Comparison of ENCODE assay signal across 20 mouse cellular contexts in genomic region chr16:11500061-11500460, GRCm38 (mm10).
DNase-seq lines count a peak whose midpoint lies in the region; ATAC-seq and TF ChIP-seq lines count a peak whose summit lies in the region.
"Had no signal": no experiment of that assay in that cellular context is flagged by ENCODE, and none has a peak within 500 bp of the region (broad histone marks: within the 10 kb centered on the region; RNA-seq: fewer than 3 reads in every experiment).

No protein-coding gene starts in this region.

- no peak for DNase-seq in heart, embryonic 10.5 days (ENCODE audit: low spot score)
- DNase-seq in heart, postnatal 10 days: no peak
- DNase-seq in midbrain, postnatal 0 days (ENCODE audit: low spot score): peak; percentile 19
- DNase-seq in midbrain, embryonic 11.5 days (ENCODE audit: low spot score, missing footprints): no peak
- peak; percentile 27 for DNase-seq in brain, adult 2 months (ENCODE audit: low read depth, low spot score)
- no peak for DNase-seq in embryo, embryonic 10.5 days (ENCODE audit: low spot score)
- DNase-seq: adrenal gland, adult 8-10 months; adrenal gland, postnatal 36 days; cerebellum, adult 11 months; cerebellum, adult 8-10 months; cerebellum, postnatal 14 days; gastrocnemius, postnatal 36 days; heart, adult 18-20 months; kidney, adult 11 months had no signal

- no peak for ATAC-seq in heart, embryonic 11.5 days (replicated peaks; ENCODE audit: insufficient number of reproducible peaks, low FRiP score, low TSS enrichment)
- no peak for ATAC-seq in heart, embryonic 15.5 days (replicated peaks; ENCODE audit: insufficient number of reproducible peaks, insufficient read depth, low FRiP score, low read depth)
- ATAC-seq in midbrain, postnatal 0 days (ENCODE audit: low FRiP score): no peak
- no peak for ATAC-seq in midbrain, embryonic 11.5 days (ENCODE audit: low FRiP score)
- ATAC-seq: forebrain, embryonic 14.5 days; hindbrain, postnatal 0 days had no signal

- no peak overlapping the region for H3K9ac ChIP-seq in heart, embryonic 11.5 days (ENCODE audit: low read depth, low read length)
- H3K9ac ChIP-seq in heart, embryonic 15.5 days: no peak overlapping the region
- H3K9ac ChIP-seq in midbrain, postnatal 0 days (replicated peaks; ENCODE audit: low read length, poor library complexity, severe bottlenecking): no peak overlapping the region
- no peak overlapping the region for H3K9ac ChIP-seq in midbrain, embryonic 11.5 days (ENCODE audit: low read length)
- H3K9ac ChIP-seq: embryonic facial prominence, embryonic 13.5 days; hindbrain, embryonic 13.5 days had no signal

- peaks cover 74% of the 10 kb centered on the region for H3K4me1 ChIP-seq in heart, embryonic 10.5 days
- peaks cover 36% of the 10 kb centered on the region for H3K4me1 ChIP-seq in heart, embryonic 11.5 days (ENCODE audit: control insufficient read depth, insufficient read depth, low read length)
- peaks cover 42% of the 10 kb centered on the region for H3K4me1 ChIP-seq in heart, embryonic 15.5 days (replicated peaks)
- H3K4me1 ChIP-seq in midbrain, postnatal 0 days (ENCODE audit: insufficient read depth, low read length): peaks cover 5% of the 10 kb centered on the region; the same call in 1 of the 2 replicates
- 0 out of 2 replicates have a peak, but pooled peaks cover 2% of the 10 kb centered on the region for H3K4me1 ChIP-seq in midbrain, embryonic 11.5 days (ENCODE audit: control insufficient read depth, insufficient read depth, low read length)

- intact Hi-C loops in heart, postnatal 10 days (cut with DNase I): no loop called here

- no peaks in the 10 kb centered on the region for H3K27me3 ChIP-seq in heart, embryonic 10.5 days (ENCODE audit: insufficient read depth, poor library complexity, severe bottlenecking)
- no peaks in the 10 kb centered on the region for H3K27me3 ChIP-seq in heart, embryonic 11.5 days (ENCODE audit: control insufficient read depth, insufficient read depth, low read length)
- no peaks in the 10 kb centered on the region for H3K27me3 ChIP-seq in heart, embryonic 15.5 days
- H3K27me3 ChIP-seq in midbrain, postnatal 0 days (ENCODE audit: insufficient read depth, low read length): no peaks in the 10 kb centered on the region
- no peaks in the 10 kb centered on the region for H3K27me3 ChIP-seq in midbrain, embryonic 11.5 days (ENCODE audit: control insufficient read depth, insufficient read depth, low read length)
- H3K27me3 ChIP-seq: embryonic facial prominence, embryonic 13.5 days; hindbrain, embryonic 13.5 days had no signal

- no peak overlapping the region for H3K4me2 ChIP-seq in heart, embryonic 11.5 days
- no peak overlapping the region for H3K4me2 ChIP-seq in heart, embryonic 15.5 days
- H3K4me2 ChIP-seq in midbrain, postnatal 0 days (ENCODE audit: low read depth, low read length, poor library complexity, severe bottlenecking): no peak overlapping the region
- no peak overlapping the region for H3K4me2 ChIP-seq in midbrain, embryonic 11.5 days
- H3K4me2 ChIP-seq: embryonic facial prominence, embryonic 13.5 days; hindbrain, embryonic 13.5 days had no signal

- H3K36me3 ChIP-seq in heart, embryonic 10.5 days: no peaks in the 10 kb centered on the region
- no peaks in the 10 kb centered on the region for H3K36me3 ChIP-seq in heart, embryonic 11.5 days (ENCODE audit: control insufficient read depth, insufficient read depth, low read length)
- no peaks in the 10 kb centered on the region for H3K36me3 ChIP-seq in heart, embryonic 15.5 days
- no peaks in the 10 kb centered on the region for H3K36me3 ChIP-seq in midbrain, postnatal 0 days (ENCODE audit: insufficient read depth, low read length)
- H3K36me3 ChIP-seq in midbrain, embryonic 11.5 days (ENCODE audit: control insufficient read depth, insufficient read depth, low read length): no peaks in the 10 kb centered on the region
- H3K36me3 ChIP-seq: embryonic facial prominence, embryonic 13.5 days had no signal

- no peak overlapping the region for H3K4me3 ChIP-seq in heart, embryonic 10.5 days
- no peak overlapping the region for H3K4me3 ChIP-seq in heart, embryonic 11.5 days (ENCODE audit: low read depth, low read length)
- H3K4me3 ChIP-seq in heart, embryonic 15.5 days: no peak overlapping the region
- H3K4me3 ChIP-seq in midbrain, postnatal 0 days (ENCODE audit: low read depth, low read length): no peak overlapping the region
- H3K4me3 ChIP-seq in midbrain, embryonic 11.5 days (ENCODE audit: low read depth, low read length): no peak overlapping the region
- H3K4me3 ChIP-seq: embryonic facial prominence, embryonic 13.5 days; hindbrain, embryonic 13.5 days had no signal

- H3K9me3 ChIP-seq in heart, embryonic 10.5 days: no peaks in the 10 kb centered on the region
- no peaks in the 10 kb centered on the region for H3K9me3 ChIP-seq in heart, embryonic 11.5 days (replicated peaks; ENCODE audit: control insufficient read depth, low read length)
- no peaks in the 10 kb centered on the region for H3K9me3 ChIP-seq in heart, embryonic 15.5 days (replicated peaks)
- no peaks in the 10 kb centered on the region for H3K9me3 ChIP-seq in midbrain, postnatal 0 days (ENCODE audit: low read length)
- no peaks in the 10 kb centered on the region for H3K9me3 ChIP-seq in midbrain, embryonic 11.5 days (ENCODE audit: control insufficient read depth, low read length)
- H3K9me3 ChIP-seq: embryonic facial prominence, embryonic 13.5 days; hindbrain, embryonic 13.5 days had no signal

- WGBS in heart, embryonic 10.5 days: 62% methylated on average over 4 of the region's 4 CpGs
- WGBS in heart, embryonic 11.5 days (ENCODE audit: insufficient replicate concordance): 53% methylated on average over 4 of the region's 4 CpGs
- 60% methylated on average over 4 of the region's 4 CpGs for WGBS in heart, embryonic 15.5 days
- 79% methylated on average over 4 of the region's 4 CpGs for WGBS in midbrain, postnatal 0 days
- 86% methylated on average over 4 of the region's 4 CpGs for WGBS in midbrain, embryonic 11.5 days

- H3K27ac ChIP-seq in heart, embryonic 10.5 days: peak overlapping the region; percentile 63; the same call in 1 of the 2 replicates
- H3K27ac ChIP-seq in heart, embryonic 11.5 days (ENCODE audit: low read depth, low read length): no peak overlapping the region
- H3K27ac ChIP-seq in heart, embryonic 15.5 days: peak overlapping the region; percentile 62
- H3K27ac ChIP-seq in midbrain, postnatal 0 days (ENCODE audit: low read depth, low read length): no peak overlapping the region
- no peak overlapping the region for H3K27ac ChIP-seq in midbrain, embryonic 11.5 days (ENCODE audit: low read depth, low read length)
- H3K27ac ChIP-seq: embryonic facial prominence, embryonic 13.5 days; hindbrain, embryonic 13.5 days; hindbrain, postnatal 0 days had no signal

- TF ChIP-seq CTCF in midbrain, postnatal 0 days (IDR thresholded peaks at IDR 0.05): no peak

Comparison
In these comparisons a context has a peak if more than half of its experiments do, and no peak if none do; other contexts are left out.
1. DNase-seq: peak in midbrain, postnatal 0 days (single experiment) and brain, adult 2 months (single experiment); none in heart, embryonic 10.5 days (single experiment), heart, postnatal 10 days (0 of 2), midbrain, embryonic 11.5 days (single experiment) and embryo, embryonic 10.5 days (single experiment).
2. H3K27ac ChIP-seq: peak in heart, embryonic 10.5 days (single experiment) and heart, embryonic 15.5 days (single experiment); none in heart, embryonic 11.5 days (single experiment), midbrain, postnatal 0 days (single experiment) and midbrain, embryonic 11.5 days (single experiment).